Mouse (Mus musculus) midbrain, postnatal 0 days (tissue): ENCODE data around the gene Gtf2h2. TPM values are rescaled to one million over a fixed set of nuclear protein-coding genes. Genes with fewer than 3 reads are reported as not detected.

Experiments used
- ATAC-seq: fragments of 200-750 bp; cut with Nextera tagmentation; 2 replicates; pipeline ENCODE4 v1.8.0; 2017; ENCODE audit warnings: moderate number of reproducible peaks, mild to moderate bottlenecking, moderate TSS enrichment, moderate library complexity; ENCODE audit not compliant: low FRiP score
- DNase-seq: peaks from one replicate; pipeline ENCODE4 v3.0.0-alpha.2; 2015; ENCODE audit warnings: low spot score
- H3K27ac ChIP-seq: fragments of 300-500 bp; sonication (generic); 2 replicates; pipeline ENCODE4 v1.5.1; 2014; ENCODE audit warnings: low read depth, mild to moderate bottlenecking, low read length, mixed read lengths
- H3K27me3 ChIP-seq: fragments of 300-500 bp; sonication (generic); 2 replicates; pipeline ENCODE4 v1.6.1; 2014; ENCODE audit warnings: low read length, control low read depth, mixed read lengths; ENCODE audit not compliant: insufficient read depth
- H3K36me3 ChIP-seq: fragments of 300-500 bp; sonication (generic); 2 replicates; pipeline ENCODE4 v1.6.1; 2014; ENCODE audit warnings: low read length, control low read depth, mixed read lengths; ENCODE audit not compliant: insufficient read depth
- H3K4me1 ChIP-seq: fragments of 300-500 bp; sonication (generic); 2 replicates; pipeline ENCODE4 v1.6.1; 2014; ENCODE audit warnings: mild to moderate bottlenecking, control low read depth, antibody characterized with exemption, low read length, mixed read lengths; ENCODE audit not compliant: insufficient read depth
- H3K4me2 ChIP-seq: fragments of 300-500 bp; sonication (generic); 2 replicates; pipeline ENCODE4 v1.6.1; 2014; ENCODE audit warnings: low read depth, mild to moderate bottlenecking, low read length, mixed read lengths; ENCODE audit not compliant: poor library complexity, severe bottlenecking
- H3K4me3 ChIP-seq: fragments of 300-500 bp; sonication (generic); 2 replicates; pipeline ENCODE4 v1.5.1; 2014; ENCODE audit warnings: low read depth, mild to moderate bottlenecking, low read length, moderate library complexity
- H3K9ac ChIP-seq: fragments of 300-500 bp; sonication (generic); replicated peaks from 2 replicates; pipeline ENCODE4 v1.6.1; 2014; ENCODE audit warnings: mild to moderate bottlenecking, low read length, moderate library complexity, mixed read lengths; ENCODE audit not compliant: poor library complexity, severe bottlenecking
- H3K9me3 ChIP-seq: fragments of 300-500 bp; sonication (generic); 2 replicates; pipeline ENCODE4 v1.6.1; 2016; ENCODE audit warnings: low read length, control low read depth
- CTCF ChIP-seq: IDR thresholded peaks from 2 replicates; pipeline ENCODE4 v1.5.1; 2016; ENCODE audit warnings: antibody characterized with exemption, mild to moderate bottlenecking
- WGBS: fragments of 180-500 bp; shearing (Covaris S2); extraction: QIAGEN DNeasy Blood & Tissue Kit; methylation state at CpG from one replicate; pipeline ENCODE4 v1.1.7; 2014; 5-methylcytosine and 5-hydroxymethylcytosine counted together
- polyA plus RNA-seq: library from polyadenylated mRNA; unstranded; fragments of >200 nt; fragmentation: Nextera tagmentation; extraction: Ambion mirVana; gene quantifications from 2 replicates; pipeline ENCODE4 v1.2.1, GENCODE M21; 2015
- total RNA-seq: library from RNA; depleted of rRNA; stranded (reverse); fragments of >200 nt; gene quantifications from 2 replicates; pipeline ENCODE4 v1.2.3, GENCODE M21; 2014

Gtf2h2 gene
- total and polyA plus RNA-seq, 2 experiments from 2014 or later, result 25.0 to 58.9 TPM

DNA sequence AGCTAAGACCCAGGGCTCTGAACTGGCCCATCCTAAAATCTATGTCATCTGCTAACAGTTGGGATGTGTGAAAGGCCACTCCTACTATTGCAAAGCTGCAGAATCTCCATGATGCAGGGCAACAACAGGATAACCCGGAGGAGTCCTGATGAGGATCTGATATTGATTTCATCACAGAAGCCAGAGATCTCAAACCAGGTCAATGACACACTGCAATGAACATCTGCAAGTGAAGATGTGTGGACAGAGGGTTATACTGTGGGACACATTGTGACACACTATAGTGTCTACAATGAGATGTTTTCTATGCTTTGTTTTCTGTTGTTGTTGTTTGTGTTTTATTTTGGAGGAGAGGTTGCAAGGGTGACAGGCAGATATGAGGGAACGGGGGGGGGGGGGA is 31.3 kb upstream of the Gtf2h2 start:
- no peaks in the 10 kb centered on the region for H3K36me3 ChIP-seq
- H3K4me3 ChIP-seq, result no peak overlapping the region
- H3K9me3 ChIP-seq, result no peaks in the 10 kb centered on the region
- DNase-seq (no peak), ATAC-seq (no peak)
- H3K27me3 ChIP-seq, result no peaks in the 10 kb centered on the region
- no peak overlapping the region for H3K9ac ChIP-seq
- TF ChIP-seq CTCF, result no peak
- H3K4me2 ChIP-seq, result no peak overlapping the region
- no peak overlapping the region for H3K27ac ChIP-seq
- 83% methylated on average over 2 of the region's 2 CpGs for WGBS
- no peaks in the 10 kb centered on the region for H3K4me1 ChIP-seq

DNA sequence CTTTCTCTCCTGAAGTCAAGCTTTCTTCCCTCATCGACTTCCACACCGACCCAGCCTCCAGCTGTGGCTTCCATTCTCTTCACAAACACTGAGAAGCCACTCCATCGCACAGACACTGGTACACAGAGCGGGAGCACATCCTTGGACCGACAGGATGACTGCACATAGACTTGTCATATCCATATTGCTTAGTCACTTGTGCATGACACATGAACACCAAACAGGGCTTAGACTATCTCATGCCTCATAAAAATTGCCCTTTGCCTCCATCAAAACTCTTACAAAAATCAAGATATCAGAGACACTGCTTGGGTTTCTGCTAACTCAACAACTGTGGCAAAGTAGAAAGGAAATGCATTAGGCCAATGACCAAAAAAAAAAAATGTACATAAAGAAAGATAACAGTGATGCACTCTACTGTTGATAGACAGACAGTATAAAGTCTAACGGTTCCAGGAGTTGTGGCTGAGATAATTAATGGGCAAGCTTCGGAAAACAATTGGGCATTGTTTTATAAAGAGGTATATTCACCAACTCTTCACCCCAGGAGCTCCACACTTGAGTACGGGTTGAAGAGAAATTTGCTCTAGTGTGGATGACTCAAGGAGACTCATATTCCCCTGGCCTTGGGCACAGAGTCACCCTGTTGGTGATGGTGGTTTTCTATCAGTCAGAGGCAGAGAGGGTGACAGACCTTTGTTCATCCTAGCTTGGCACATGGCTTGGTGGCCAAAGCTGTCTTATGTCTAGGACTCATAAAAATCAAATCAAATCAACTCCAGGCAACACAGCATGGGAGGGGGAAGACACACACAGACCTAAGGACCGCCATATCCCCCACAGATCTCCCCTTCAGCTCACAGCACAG is 29.6 kb upstream of the Gtf2h2 start:
- H3K4me2 ChIP-seq, result no peak overlapping the region
- 86% methylated on average over 9 of the region's 9 CpGs for WGBS
- ATAC-seq, result no peak; the same call in 1 of the 2 replicates

DNA sequence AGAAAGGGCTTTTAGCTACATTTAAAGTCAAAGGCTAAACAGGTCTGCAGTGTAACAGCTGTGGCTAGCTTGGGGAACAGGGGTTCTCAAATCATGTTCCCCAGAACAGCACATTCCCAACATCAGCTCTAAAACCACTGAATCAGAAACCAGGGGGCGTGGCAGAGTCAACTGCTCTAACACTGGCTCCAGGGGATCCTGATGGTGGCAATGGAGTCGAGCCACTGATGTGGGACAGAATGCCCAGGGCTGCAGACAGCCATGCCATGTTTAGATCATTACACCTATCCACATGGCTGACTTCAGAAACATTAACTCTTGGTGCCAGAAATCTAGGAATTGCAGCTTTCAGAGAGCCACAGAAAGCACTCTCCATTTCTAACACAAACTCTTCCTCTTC is 26.8 kb upstream of the Gtf2h2 start:
- no peak overlapping the region for H3K27ac ChIP-seq
- H3K4me1 ChIP-seq, result no peaks in the 10 kb centered on the region
- DNase-seq, result no peak
- no peak overlapping the region for H3K9ac ChIP-seq
- H3K4me3 ChIP-seq, result no peak overlapping the region
- no peak for TF ChIP-seq CTCF
- WGBS, result 71% methylated on average over 2 of the region's 2 CpGs
- no peak for ATAC-seq
- H3K27me3 ChIP-seq, result no peaks in the 10 kb centered on the region
- H3K9me3 ChIP-seq, result no peaks in the 10 kb centered on the region
- no peaks in the 10 kb centered on the region for H3K36me3 ChIP-seq
- no peak overlapping the region for H3K4me2 ChIP-seq

More for the DNA sequence above, 29.6 kb upstream of the Gtf2h2 start:
- Histone ChIP-seq H3K4me3 (no peak overlapping the region), H3K27ac (no peak overlapping the region), H3K4me1 (no peaks in the 10 kb centered on the region), H3K9ac (no peak overlapping the region), H3K9me3 (no peaks in the 10 kb centered on the region), H3K27me3 (no peaks in the 10 kb centered on the region), H3K36me3 (no peaks in the 10 kb centered on the region)
- TF ChIP-seq CTCF, result no peak
- no peak for DNase-seq

DNA sequence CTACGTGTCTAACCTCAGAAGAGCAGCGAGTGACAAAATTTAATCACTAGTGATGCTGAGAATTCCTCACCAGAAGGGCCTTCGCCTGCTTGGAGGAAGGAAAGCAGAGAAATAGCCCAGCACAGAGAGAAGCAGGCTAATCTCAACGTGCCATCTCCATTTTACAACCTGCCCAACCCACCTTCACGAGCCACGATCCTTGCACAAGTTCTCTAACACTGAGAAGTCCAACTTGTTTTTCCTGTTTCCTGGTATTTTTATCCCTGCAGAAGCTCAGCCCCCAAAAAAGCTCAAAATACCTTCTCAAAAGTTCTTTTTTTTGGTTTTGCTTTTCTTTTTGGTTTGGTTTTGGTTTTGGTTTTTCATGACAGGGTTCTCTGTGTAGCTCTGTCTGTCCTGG is 25.8 kb upstream of the Gtf2h2 start:
- Histone ChIP-seq H3K36me3 (no peaks in the 10 kb centered on the region), H3K4me1 (no peaks in the 10 kb centered on the region), H3K27me3 (no peaks in the 10 kb centered on the region), H3K9me3 (no peaks in the 10 kb centered on the region), H3K27ac (no peak overlapping the region), H3K4me2 (no peak overlapping the region), H3K4me3 (no peak overlapping the region), H3K9ac (no peak overlapping the region)
- TF ChIP-seq CTCF, result no peak
- DNase-seq (no peak), ATAC-seq (no peak)
- 91% methylated on average over 6 of the region's 6 CpGs for WGBS

DNA sequence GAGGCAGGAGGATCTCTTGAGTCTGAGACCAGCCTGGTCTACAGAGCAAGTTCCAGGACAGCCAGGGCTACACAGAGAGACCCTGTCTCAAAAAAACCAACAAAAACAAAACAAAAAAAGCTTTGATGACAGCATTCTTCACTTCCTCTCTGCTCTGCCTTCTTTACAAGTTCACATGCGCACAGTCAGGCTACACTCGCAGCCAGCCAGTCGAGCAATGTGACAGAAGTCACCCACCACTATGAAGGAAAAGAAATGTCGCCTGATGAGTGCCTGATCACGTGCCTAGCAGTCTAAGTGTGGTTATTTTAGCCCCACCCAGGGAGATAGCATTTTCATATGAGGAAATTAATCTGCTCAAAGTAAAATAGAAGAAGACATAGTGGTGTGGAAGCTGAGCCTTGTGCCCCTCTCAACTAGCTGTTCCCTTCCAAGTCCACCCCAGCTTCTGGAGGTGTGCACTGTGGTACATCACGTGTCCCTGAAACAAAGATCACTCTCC is 25.3 kb upstream of the Gtf2h2 start:
- H3K27ac ChIP-seq, result no peak overlapping the region
- no peaks in the 10 kb centered on the region for H3K9me3 ChIP-seq
- no peak for TF ChIP-seq CTCF
- no peak for ATAC-seq
- no peaks in the 10 kb centered on the region for H3K4me1 ChIP-seq
- no peak overlapping the region for H3K4me2 ChIP-seq
- H3K36me3 ChIP-seq, result no peaks in the 10 kb centered on the region
- no peak for DNase-seq
- 86% methylated on average over 6 of the region's 6 CpGs for WGBS
- no peaks in the 10 kb centered on the region for H3K27me3 ChIP-seq
- no peak overlapping the region for H3K4me3 ChIP-seq
- no peak overlapping the region for H3K9ac ChIP-seq
